Mouse (Mus musculus) megakaryocyte, embryonic 14.5 days (primary cell): ENCODE results near the gene Igsf23.

Experiments
- FLI1 ChIP-seq: IDR thresholded peaks from 2 replicates; pipeline ENCODE4 v1.6.1; 2012; ENCODE audit warnings: low read length, inconsistent platforms, mixed read lengths
- GATA1 ChIP-seq: IDR thresholded peaks from 3 replicates; pipeline ENCODE4 v1.6.1; 2012; ENCODE audit warnings: mixed read lengths, low read length, inconsistent platforms, borderline replicate concordance

DNA sequence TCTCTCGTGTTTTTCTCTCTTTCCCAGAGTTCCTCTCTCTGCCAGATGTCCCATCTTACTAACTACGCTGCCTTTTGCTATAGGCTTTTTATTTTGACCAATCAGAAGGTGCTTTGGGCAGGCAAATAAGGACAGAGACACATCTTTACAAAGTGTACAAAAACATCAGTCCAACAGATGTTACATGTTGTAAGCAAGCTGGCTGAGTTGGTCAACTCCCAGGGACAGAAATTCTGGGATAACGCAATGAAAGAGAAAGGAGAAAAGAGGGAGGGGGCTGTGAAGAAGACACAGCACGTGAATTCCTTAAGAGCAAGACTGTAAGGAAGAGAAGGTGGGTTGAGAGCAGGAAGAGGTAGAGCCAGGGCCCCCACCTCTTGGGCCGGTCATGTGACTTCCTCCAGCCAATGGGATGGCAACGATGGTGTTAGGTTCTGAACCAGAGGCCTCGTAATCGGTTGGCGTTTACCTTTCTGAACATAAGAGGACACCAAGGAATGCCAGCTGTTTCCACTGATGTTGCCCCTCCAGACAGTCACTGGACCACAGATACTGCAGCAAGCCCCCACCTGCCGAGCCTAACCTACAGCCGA is 13.2 kb downstream of the Igsf23 start:
- TF ChIP-seq GATA1 (no peak), FLI1 (no peak)
